Mouse (Mus musculus) telencephalon, adult 2 months (tissue): ENCODE data around the gene Aloxe3.

Experiments used
- DNase-seq: peaks from one replicate; pipeline ENCODE4 v3.0.0-alpha.2; 2011; ENCODE audit warnings: low read depth, low spot score

Gene Aloxe3

GRCm38 (mm10) chr11:69107676-69108075, 18.0 kb upstream of the Aloxe3 start:
- no peak for DNase-seq

DNA sequence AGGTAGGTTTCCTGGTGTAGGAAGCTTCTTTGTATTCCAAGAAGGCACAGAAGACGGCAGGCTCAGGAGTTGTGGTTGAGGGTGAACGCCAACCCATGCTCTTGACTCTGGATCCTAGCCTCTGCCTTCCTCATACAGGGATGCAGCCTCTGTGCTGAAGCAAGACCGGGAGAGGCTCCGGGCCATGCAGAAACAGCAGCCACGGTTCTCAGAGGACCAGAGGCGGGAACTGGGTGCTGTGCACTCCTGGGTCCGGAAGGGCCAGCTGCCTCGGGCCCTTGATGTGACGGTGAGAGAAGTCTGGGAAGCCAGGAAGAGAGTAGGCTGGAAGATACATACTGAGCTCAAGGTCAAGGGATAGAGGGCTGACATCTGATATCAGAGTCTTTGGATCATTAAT, 17.5 kb upstream of the Aloxe3 start:
- no peak for DNase-seq

GRCm38 (mm10) chr11:69109032-69109900, 16.4 kb upstream of the Aloxe3 start:
- DNase-seq = no peak

- no peak for DNase-seq
Observed at GRCm38 (mm10) chr11:69110319-69111046, 15.2 kb upstream of the Aloxe3 start.

GRCm38 (mm10) chr11:69111051-69111810, 14.5 kb upstream of the Aloxe3 start:
- no peak for DNase-seq

- no peak for DNase-seq
Observed at GRCm38 (mm10) chr11:69111865-69112264, 13.8 kb upstream of the Aloxe3 start.

- no peak for DNase-seq
Observed at GRCm38 (mm10) chr11:69114018-69114417, 11.7 kb upstream of the Aloxe3 start.

- DNase-seq = no peak
Observed at GRCm38 (mm10) chr11:69114621-69115020, 11.1 kb upstream of the Aloxe3 start.

- DNase-seq = no peak
Observed at GRCm38 (mm10) chr11:69116843-69117242, 8.9 kb upstream of the Aloxe3 start.

- no peak for DNase-seq
Observed at GRCm38 (mm10) chr11:69117737-69118695, 7.7 kb upstream of the Aloxe3 start.

GRCm38 (mm10) chr11:69118765-69119164, 6.9 kb upstream of the Aloxe3 start:
- DNase-seq = no peak

GRCm38 (mm10) chr11:69119446-69120155, 6.1 kb upstream of the Aloxe3 start:
- no peak for DNase-seq

- DNase-seq = no peak
Observed at GRCm38 (mm10) chr11:69120221-69121000, 5.3 kb upstream of the Aloxe3 start, which contains the start of gene Hes7. TSS of gene Hes7 (plus strand) at chr11:69120404.

- DNase-seq = no peak
Observed at GRCm38 (mm10) chr11:69121001-69121740, 4.5 kb upstream of the Aloxe3 start.

DNA sequence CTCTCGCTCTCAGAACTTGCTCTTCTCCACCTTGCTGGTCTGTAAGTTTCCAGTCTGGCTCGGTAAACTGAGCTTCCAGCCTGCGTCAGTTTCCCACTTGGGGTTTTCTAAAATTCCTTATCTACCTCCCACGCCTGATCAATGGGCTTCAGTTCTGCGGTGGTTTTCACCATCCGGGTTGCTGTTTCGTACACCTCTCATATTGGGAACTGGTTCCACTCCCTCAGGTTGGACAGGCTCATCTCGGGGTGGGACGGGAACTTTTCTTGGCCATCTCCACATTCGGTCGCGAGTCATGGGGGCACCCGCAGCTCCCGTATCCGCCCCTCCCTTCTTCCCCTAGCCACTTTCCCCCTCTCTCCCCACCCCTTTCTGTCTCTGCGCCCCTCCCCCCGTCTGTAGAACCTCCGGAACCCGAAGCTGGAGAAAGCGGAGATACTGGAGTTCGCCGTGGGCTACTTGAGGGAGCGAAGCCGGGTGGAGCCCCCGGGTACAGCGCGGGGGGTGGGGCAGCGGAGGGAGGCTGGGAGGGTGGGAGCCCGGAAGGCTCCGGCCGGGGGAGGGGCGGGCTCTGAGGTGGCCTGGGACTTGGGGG, 3.9 kb upstream of the Aloxe3 start:
- DNase-seq = no peak

DNA sequence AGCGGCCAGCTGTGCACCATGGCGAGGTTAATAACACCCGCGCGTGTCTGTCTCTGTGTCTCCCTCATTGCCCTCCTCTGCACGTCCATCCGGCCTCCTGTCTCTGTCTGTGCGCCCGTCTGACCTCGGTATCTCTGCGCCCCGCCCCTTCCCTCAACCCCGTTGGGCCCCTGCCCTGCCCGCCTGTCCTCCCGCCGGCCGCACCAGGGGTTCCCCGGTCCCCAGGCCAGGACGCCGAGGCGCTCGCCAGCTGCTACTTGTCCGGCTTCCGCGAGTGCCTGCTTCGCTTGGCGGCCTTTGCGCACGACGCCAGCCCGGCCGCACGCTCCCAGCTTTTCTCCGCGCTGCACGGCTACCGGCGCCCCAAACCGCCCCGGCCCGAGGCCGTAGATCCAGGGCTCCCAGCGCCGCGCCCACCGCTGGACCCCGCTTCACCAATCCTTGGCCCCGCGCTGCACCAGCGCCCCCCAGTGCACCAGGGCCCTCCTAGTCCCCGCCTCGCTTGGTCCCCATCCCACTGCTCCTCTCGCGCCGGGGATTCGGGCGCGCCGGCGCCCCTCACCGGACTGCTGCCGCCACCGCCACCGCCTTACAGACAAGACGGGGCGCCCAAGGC, 3.3 kb upstream of the Aloxe3 start, which contains the start of gene 9130213A22Rik:
Gene 9130213A22Rik (minus strand): TSS at position 254 of the 616 bp plus-strand sequence.
- DNase-seq = no peak

DNA sequence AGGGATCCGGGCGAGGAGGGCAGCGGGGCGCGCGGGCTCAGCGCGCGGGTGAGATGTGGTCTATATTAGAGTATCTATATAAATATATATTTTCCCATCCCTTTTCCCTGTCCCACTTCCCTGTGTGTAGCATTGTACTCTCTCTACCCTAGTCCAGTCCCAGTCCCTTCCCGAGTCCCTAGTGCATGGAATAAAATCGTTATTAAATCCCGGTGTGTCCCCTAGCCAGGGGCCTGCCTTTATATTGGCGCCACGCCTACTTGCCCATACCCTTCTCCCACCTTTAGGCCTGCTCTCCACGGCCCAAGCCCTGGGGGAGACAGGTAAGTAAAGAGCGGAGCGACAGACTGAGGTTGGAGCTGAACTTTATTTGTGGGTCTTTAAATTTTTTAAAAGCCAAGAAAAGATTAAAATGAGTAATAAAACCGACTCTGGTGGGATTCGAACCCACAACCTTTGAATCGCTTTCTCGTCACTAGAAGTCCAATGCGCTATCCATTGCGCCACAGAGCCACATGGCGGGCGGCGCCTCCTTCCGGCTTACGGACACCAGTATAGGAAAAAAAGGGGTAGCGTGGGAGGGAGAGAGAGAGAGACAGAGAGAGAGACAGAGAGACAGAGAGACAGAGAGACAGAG, 2.5 kb upstream of the Aloxe3 start:
- DNase-seq = no peak
